Mouse (Mus musculus) limb, embryonic 10.5 days (tissue): ENCODE results near the gene Otulinl. TPM values are rescaled to one million over a fixed set of nuclear protein-coding genes. Genes with fewer than 3 reads are reported as not detected.

Experiments used
- DNase-seq: peaks from one replicate; pipeline ENCODE4 v3.0.0-alpha.2; 2017; ENCODE audit warnings: low spot score
- H3K27ac ChIP-seq: fragments of 300-500 bp; sonication (generic); 2 replicates; pipeline ENCODE4 v1.5.1; 2016; ENCODE audit warnings: mild to moderate bottlenecking
- H3K27me3 ChIP-seq: fragments of 300-500 bp; sonication (generic); 2 replicates; pipeline ENCODE4 v1.6.1; 2016; ENCODE audit warnings: low read depth, mild to moderate bottlenecking; ENCODE audit not compliant: poor library complexity, severe bottlenecking
- H3K36me3 ChIP-seq: fragments of 300-500 bp; sonication (generic); 2 replicates; pipeline ENCODE4 v1.6.1; 2016; ENCODE audit warnings: mild to moderate bottlenecking, moderate library complexity
- H3K4me1 ChIP-seq: fragments of 300-500 bp; sonication (generic); 2 replicates; pipeline ENCODE4 v1.6.1; 2016
- H3K4me3 ChIP-seq: fragments of 300-500 bp; sonication (generic); 2 replicates; pipeline ENCODE4 v1.5.1; 2016; ENCODE audit warnings: mild to moderate bottlenecking, moderate library complexity
- H3K9me3 ChIP-seq: fragments of 300-500 bp; sonication (generic); replicated peaks from 2 replicates; pipeline ENCODE4 v1.6.1; 2016; ENCODE audit warnings: mild to moderate bottlenecking
- WGBS: fragments of 180-500 bp; shearing (Covaris S2); methylation state at CpG from one replicate; pipeline ENCODE4 v1.1.7; 2016; 5-methylcytosine and 5-hydroxymethylcytosine counted together
- polyA plus RNA-seq: library from polyadenylated mRNA; unstranded; fragments of >200 nt; fragmentation: Nextera tagmentation; extraction: Ambion mirVana; gene quantifications from 2 replicates; pipeline ENCODE4 v1.2.1, GENCODE M21; 2016

Otulinl gene
- polyA plus RNA-seq, 1 experiment from 2014 or later, result 6.2 TPM

DNA sequence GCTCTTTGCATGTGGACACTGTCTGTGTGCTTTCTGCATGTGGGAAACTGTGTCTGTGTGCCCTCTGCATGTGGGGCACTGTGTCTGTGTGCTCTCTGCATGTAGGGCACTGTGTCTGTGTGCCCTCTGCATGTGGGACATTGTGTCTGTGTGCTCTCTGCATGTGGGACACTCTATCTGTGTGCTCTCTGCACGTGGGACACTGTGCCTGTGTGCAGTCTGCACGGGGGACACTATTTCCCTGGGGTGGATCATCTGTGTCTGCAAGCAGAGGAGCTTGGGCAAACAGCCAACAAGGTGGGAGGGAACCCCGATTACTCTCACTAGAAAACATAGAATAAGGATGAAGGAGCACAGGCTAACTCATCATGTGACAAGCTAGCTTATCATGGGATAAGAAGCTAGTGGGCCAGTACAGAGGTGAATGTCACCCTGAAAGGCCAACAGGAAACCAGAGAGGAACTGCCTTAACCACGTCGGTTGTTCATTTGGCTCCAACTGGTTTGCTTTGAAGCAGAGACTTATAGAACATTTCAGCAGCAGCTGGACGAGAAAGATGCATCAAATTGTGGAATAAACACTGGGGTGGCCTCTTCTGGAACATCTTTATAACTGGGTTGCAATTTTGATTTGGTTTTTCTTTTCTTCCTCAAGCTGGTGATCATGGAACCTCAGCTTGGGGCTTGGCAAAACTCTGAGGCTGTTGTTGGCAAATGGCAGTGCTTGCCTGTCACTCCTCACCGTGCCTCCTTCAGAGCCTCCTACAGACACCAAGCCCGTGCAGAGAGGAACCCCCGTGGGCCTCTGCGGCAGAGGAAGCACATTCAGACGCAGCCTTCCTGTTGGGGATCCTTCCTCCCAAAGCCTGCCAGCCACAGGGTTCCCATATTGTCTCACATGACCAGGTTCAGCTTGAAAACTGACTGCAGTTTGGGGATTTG lies 20.9 kb upstream of the Otulinl start:
- Histone ChIP-seq H3K27me3 (no peaks in the 10 kb centered on the region), H3K4me3 (no peak overlapping the region), H3K27ac (peak overlapping the region; percentile 46; the same call in 1 of the 2 replicates), H3K4me1 (peaks cover 12% of the 10 kb centered on the region), H3K9me3 (no peaks in the 10 kb centered on the region), H3K36me3 (no peaks in the 10 kb centered on the region)
- WGBS, result 59% methylated on average over 11 of the region's 11 CpGs
- no peak for DNase-seq

DNA sequence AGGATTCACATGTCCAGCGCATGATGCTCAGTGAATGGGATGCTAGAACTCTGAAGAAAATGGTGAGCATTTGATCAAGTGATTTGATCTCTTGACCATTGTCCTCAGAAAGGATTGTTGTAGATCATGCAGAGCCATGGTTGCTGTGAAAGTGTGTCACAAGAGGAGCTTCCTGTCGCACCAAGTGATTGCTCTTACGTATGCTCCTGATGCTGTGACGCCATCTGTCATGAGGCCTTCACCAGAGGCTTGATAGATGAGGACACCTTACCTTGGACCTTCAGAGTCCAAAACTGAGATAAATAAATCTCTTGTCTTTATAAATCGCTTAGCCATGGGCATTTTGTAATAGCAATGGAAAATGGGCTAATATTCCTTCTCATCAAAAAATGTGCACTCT lies 16.3 kb upstream of the Otulinl start:
- no peak for DNase-seq
- Histone ChIP-seq H3K36me3 (no peaks in the 10 kb centered on the region), H3K4me3 (no peak overlapping the region), H3K27ac (no peak overlapping the region), H3K27me3 (no peaks in the 10 kb centered on the region), H3K9me3 (no peaks in the 10 kb centered on the region), H3K4me1 (peaks cover 4% of the 10 kb centered on the region; the same call in 1 of the 2 replicates)
- WGBS, result 93% methylated on average over 5 of the region's 5 CpGs

DNA sequence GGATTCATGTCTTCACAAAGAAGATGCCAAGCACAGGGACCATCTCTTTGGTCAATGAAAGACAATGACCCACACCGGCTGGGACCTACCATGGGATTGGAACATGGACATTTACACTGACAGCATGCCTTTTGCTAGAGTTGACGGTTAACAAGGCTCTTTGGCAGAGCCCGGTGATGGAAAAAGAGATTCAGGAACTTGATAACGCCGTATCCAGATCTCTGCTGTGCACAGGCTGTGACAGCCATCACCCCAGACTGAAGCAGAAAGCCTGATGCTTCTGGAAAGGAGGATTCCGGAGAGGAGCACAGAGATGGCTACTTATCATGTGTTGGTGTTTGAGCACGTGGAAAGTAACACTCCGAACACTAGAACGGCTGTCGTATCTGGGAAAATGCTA lies 11.9 kb upstream of the Otulinl start:
- DNase-seq, result no peak
- H3K36me3 ChIP-seq, result no peaks in the 10 kb centered on the region
- H3K27ac ChIP-seq, result no peak overlapping the region
- H3K9me3 ChIP-seq, result no peaks in the 10 kb centered on the region
- no peaks in the 10 kb centered on the region for H3K4me1 ChIP-seq
- no peak overlapping the region for H3K4me3 ChIP-seq
- WGBS, result 91% methylated on average over 10 of the region's 10 CpGs
- no peaks in the 10 kb centered on the region for H3K27me3 ChIP-seq

DNA sequence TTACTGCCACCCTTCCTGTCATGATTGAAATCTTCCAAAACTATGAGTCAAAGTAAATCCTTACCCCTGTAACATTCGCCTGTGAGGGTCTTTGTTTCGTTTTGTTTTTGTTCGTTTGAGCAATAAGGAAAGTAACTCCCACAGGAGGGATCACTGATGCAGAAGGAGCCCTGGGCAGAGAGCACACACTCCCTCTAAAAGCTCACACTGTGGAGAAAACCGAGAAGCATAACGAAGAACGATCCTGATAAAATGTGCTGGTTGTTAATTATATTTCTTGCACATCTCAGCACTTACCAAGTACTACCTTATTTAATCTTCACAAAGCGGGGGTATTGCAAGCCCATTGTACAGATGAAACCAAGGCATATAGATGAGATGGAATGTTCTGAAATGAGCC lies 10.8 kb upstream of the Otulinl start:
- Histone ChIP-seq H3K4me1 (no peaks in the 10 kb centered on the region), H3K9me3 (no peaks in the 10 kb centered on the region), H3K4me3 (no peak overlapping the region), H3K27me3 (no peaks in the 10 kb centered on the region), H3K36me3 (no peaks in the 10 kb centered on the region), H3K27ac (no peak overlapping the region)
- DNase-seq, result no peak
- 90% methylated on average over 7 of the region's 7 CpGs for WGBS

DNA sequence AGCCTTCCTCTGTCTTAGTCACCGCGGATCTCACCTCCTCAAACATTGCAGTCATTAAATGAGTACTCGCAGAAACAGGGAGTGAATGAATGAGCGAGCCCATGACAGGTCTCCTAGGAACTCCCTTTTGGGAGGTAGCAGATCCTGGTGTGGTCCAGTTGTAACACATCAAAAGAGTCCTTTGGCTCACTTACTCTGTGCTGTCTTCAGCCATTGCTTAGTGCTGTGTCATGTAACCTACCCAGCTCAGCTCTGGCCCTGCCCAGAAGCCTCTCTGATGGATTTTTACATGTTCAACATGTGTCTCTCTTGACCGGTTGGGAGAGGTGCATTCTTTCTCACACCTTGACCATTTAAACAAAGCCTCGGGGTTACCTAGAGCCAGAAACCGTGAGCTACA lies 9.8 kb upstream of the Otulinl start:
- H3K4me1 ChIP-seq, result no peaks in the 10 kb centered on the region
- DNase-seq, result no peak
- H3K27me3 ChIP-seq, result no peaks in the 10 kb centered on the region
- H3K9me3 ChIP-seq, result no peaks in the 10 kb centered on the region
- no peaks in the 10 kb centered on the region for H3K36me3 ChIP-seq
- no peak overlapping the region for H3K4me3 ChIP-seq
- H3K27ac ChIP-seq, result no peak overlapping the region
- WGBS, result 91% methylated on average over 7 of the region's 7 CpGs

DNA sequence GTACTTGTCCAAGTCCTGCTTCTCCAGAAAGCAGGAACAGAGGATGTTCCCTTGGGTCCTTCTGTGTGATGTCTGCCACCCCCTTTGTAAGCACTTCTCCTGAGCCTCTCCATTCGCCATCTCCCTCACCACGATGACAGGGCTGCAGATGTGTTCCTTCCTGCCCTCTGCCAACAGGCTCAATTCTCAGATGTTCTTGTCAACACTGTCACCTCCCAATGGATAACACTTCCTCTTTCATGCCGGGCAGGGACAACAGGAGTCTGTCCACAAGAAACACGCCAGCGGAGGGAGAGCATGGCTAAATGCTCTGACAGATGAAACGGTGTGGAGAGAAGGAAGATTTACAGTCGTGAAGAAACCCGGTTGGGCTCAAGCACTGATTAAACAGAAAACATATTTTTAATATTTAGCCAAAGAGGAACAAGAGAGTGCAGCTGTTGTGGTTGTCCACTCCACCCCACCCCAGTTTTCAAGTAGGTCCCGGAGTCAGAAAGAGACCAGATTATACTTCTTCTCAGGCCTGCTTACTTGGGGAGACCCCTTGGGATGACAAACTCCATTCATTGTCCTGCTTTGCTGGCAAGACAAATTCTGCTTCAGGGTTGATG lies 6.8 kb upstream of the Otulinl start:
- DNase-seq, result no peak
- no peaks in the 10 kb centered on the region for H3K27me3 ChIP-seq
- no peak overlapping the region for H3K27ac ChIP-seq
- H3K9me3 ChIP-seq, result no peaks in the 10 kb centered on the region
- H3K36me3 ChIP-seq, result no peaks in the 10 kb centered on the region
- no peak overlapping the region for H3K4me3 ChIP-seq
- no peaks in the 10 kb centered on the region for H3K4me1 ChIP-seq
- 76% methylated on average over 9 of the region's 9 CpGs for WGBS

DNA sequence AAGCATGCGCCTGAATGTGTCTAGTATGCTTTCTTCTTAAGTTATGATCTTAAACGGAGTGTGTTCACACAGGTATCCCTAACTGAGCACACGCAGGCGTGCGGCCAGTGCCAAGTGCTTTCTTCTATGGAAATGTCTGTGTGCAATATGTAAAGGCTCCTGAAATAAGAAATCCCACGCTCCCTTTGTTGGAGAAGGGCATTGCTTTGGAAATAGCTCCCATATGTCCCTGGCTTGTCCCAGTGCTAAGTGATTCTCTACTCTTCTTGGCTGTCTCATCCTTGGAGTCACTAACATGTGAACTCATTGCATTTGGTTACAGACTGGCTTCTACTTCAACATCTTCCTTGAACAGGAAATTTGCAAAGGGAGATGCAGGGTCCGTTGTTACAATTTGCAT lies 3.4 kb upstream of the Otulinl start:
- H3K27ac ChIP-seq, result no peak overlapping the region
- DNase-seq, result no peak
- no peaks in the 10 kb centered on the region for H3K36me3 ChIP-seq
- H3K4me1 ChIP-seq, result peaks cover 13% of the 10 kb centered on the region
- H3K4me3 ChIP-seq, result no peak overlapping the region
- no peaks in the 10 kb centered on the region for H3K9me3 ChIP-seq
- H3K27me3 ChIP-seq, result 0 out of 2 replicates have a peak, but pooled peaks cover 10% of the 10 kb centered on the region
- 93% methylated on average over 7 of the region's 7 CpGs for WGBS

DNA sequence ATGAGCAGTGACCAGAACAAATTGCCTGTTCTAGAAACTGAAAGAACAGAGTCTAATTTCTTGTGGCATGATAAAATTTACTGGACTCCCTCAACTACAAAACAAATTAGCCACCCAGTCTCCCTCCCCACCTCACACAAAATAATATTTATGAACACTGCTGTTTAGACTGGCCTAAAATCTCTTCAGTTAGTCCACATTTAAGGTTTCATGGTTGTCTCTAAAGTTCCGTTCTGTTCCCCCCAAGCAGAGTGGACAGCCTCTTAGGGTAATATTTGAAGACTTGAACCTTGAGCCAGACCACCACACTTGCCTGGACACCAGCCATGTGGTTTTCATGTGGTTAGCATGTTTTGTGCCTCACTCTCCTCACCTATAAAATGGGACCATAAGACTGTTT lies 1.8 kb upstream of the Otulinl start:
- peaks cover 17% of the 10 kb centered on the region for H3K4me1 ChIP-seq
- H3K27me3 ChIP-seq, result 0 out of 2 replicates have a peak, but pooled peaks cover 10% of the 10 kb centered on the region
- no peak overlapping the region for H3K27ac ChIP-seq
- 97% methylated on average over 1 of the region's 1 CpGs for WGBS
- H3K36me3 ChIP-seq, result no peaks in the 10 kb centered on the region
- H3K9me3 ChIP-seq, result no peaks in the 10 kb centered on the region
- H3K4me3 ChIP-seq, result no peak overlapping the region
- no peak for DNase-seq

DNA sequence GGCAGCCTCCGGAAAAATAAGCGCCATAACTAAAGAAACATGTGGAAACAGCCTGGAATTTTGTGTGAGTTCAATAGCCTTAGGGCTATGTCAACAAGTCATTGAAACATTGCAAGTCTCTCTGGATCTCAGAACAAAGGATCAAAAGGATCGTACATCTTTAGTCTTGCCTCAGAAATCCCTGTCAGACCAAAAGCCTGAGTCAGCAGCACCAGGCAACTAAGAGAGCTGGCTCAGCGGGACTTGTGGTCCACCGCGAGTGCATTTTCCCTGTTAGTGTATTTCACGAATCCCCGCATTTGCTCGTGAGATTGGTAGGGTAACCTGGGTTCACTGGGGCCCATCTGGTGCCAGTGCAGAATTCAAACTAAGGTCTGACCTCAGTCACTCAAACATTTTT lies 1.2 kb upstream of the Otulinl start:
- Histone ChIP-seq H3K9me3 (no peaks in the 10 kb centered on the region), H3K4me1 (peaks cover 17% of the 10 kb centered on the region), H3K36me3 (no peaks in the 10 kb centered on the region), H3K27me3 (0 out of 2 replicates have a peak, but pooled peaks cover 10% of the 10 kb centered on the region), H3K27ac (no peak overlapping the region), H3K4me3 (no peak overlapping the region)
- no peak for DNase-seq
- WGBS, result 56% methylated on average over 9 of the region's 9 CpGs

DNA sequence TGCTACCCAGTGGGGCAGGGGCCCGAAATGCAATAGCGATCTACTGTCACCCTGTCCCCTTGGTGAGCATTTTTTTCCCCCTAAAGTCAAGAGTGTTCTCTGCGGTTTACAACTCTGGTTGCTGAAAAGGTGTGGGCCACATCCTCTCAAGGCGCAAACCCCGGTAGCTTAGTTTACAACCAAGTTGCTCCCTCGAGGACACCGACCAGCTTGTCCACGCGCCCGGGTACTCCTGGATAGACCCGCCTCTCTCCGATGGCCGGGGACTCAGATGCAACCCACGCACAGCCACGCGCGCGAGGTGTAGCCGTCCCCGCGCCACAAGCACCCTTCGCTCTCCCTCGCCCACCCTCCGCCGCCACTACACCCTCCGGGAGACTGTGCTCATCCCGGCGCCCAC lies 382 bp downstream of the Otulinl start:
- peak overlapping the region; percentile 81 for H3K27ac ChIP-seq
- H3K9me3 ChIP-seq, result no peaks in the 10 kb centered on the region
- WGBS, result 4% methylated on average over 28 of the region's 28 CpGs
- no peaks in the 10 kb centered on the region for H3K36me3 ChIP-seq
- DNase-seq, result no peak
- peaks cover 17% of the 10 kb centered on the region for H3K4me1 ChIP-seq
- 0 out of 2 replicates have a peak, but pooled peaks cover 10% of the 10 kb centered on the region for H3K27me3 ChIP-seq
- peak overlapping the region; percentile 71 for H3K4me3 ChIP-seq

DNA sequence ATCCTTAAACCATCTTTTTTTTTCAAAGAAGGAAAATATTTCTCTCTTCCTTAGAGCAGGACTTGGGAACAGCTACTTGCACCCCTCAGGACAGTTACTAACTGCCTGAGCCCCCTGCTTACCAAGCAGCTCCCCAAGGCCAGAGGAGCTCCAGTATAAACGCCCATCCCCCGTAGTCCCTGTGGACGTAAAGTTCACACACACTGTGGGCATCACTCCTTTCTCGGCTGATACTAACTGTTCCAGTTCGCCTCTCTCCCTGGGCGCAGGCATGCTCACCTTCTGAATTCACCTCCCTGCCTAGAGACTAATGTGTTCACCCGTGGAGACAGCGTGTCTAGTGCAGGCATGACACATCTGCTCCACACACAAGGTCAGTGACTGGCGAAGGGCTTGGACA lies 2.9 kb downstream of the Otulinl start:
- H3K27ac ChIP-seq, result no peak overlapping the region
- H3K36me3 ChIP-seq, result no peaks in the 10 kb centered on the region
- 0 out of 2 replicates have a peak, but pooled peaks cover 10% of the 10 kb centered on the region for H3K27me3 ChIP-seq
- no peak for DNase-seq
- H3K4me3 ChIP-seq, result no peak overlapping the region
- peaks cover 17% of the 10 kb centered on the region for H3K4me1 ChIP-seq
- 81% methylated on average over 9 of the region's 9 CpGs for WGBS
- no peaks in the 10 kb centered on the region for H3K9me3 ChIP-seq

DNA sequence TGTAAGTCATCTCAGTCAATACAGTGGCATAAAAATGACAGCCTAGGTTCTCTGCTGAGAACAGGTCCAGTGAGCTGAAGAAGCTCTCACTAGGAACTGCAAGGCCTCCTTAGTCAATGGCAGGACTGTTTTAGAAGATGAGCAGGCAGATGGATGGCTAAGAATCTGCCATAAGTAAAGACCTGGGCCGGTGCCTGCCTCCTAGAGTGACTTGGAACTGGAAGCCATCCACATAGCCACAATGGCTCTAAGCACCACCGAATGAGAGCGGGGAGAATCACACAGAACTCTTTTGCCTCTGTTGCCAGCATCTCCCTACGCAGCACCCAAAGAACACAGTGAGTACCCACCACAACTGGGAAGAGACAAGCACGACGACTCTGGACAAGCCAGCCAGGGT lies 3.6 kb downstream of the Otulinl start:
- DNase-seq, result no peak
- H3K27ac ChIP-seq, result no peak overlapping the region

DNA sequence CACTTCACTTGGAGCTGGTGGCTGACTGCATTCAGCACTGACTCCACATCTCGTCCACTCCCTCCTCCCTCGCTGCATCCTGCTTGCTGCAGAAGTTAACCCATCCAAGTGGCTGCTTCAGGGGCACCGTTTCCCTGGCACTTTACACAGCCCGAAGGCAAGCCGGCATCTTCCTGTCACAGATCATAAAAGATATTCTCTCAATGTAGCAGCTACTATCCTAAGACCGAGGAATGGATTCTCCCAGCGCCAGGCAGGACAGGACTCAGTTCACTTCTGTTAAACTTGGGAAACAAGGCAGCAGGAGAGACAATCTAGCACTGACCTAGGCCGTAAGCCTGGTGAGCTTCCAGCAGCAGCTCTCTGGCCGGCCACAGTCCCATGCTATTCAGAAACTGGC lies 5.2 kb downstream of the Otulinl start:
- H3K27ac ChIP-seq, result no peak overlapping the region
- no peak for DNase-seq
- 0 out of 2 replicates have a peak, but pooled peaks cover 10% of the 10 kb centered on the region for H3K27me3 ChIP-seq

More for the DNA sequence above, 3.6 kb downstream of the Otulinl start:
- WGBS, result 86% methylated on average over 6 of the region's 6 CpGs
- Histone ChIP-seq H3K4me3 (no peak overlapping the region), H3K9me3 (no peaks in the 10 kb centered on the region), H3K27me3 (0 out of 2 replicates have a peak, but pooled peaks cover 10% of the 10 kb centered on the region), H3K36me3 (no peaks in the 10 kb centered on the region), H3K4me1 (peaks cover 17% of the 10 kb centered on the region)

More for the DNA sequence above, 5.2 kb downstream of the Otulinl start:
- Histone ChIP-seq H3K4me1 (peaks cover 10% of the 10 kb centered on the region), H3K9me3 (no peaks in the 10 kb centered on the region), H3K36me3 (no peaks in the 10 kb centered on the region), H3K4me3 (no peak overlapping the region)
- 69% methylated on average over 9 of the region's 9 CpGs for WGBS
